Mouse (Mus musculus) midbrain, embryonic 15.5 days (tissue): ENCODE results near the gene Slc25a26. TPM values are rescaled to one million over a fixed set of nuclear protein-coding genes. Genes with fewer than 3 reads are reported as not detected.
A peak's percentile ranks its signal among the peaks of the same experiment; 100 is the strongest.

ENCODE experiments used
- ATAC-seq: fragments of 200-750 bp; cut with Nextera tagmentation; replicated peaks from 2 replicates; pipeline ENCODE4 v1.8.0; 2017; ENCODE audit warnings: moderate TSS enrichment
- H3K27ac ChIP-seq: fragments of 300-500 bp; sonication (generic); 2 replicates; pipeline ENCODE4 v1.5.1; 2015; ENCODE audit warnings: mild to moderate bottlenecking, inconsistent platforms
- H3K27me3 ChIP-seq: fragments of 300-500 bp; sonication (generic); replicated peaks from 2 replicates; pipeline ENCODE4 v1.6.1; 2015; ENCODE audit warnings: inconsistent platforms
- H3K36me3 ChIP-seq: fragments of 300-500 bp; sonication (generic); replicated peaks from 2 replicates; pipeline ENCODE4 v1.6.1; 2015; ENCODE audit warnings: inconsistent platforms
- H3K4me1 ChIP-seq: fragments of 300-500 bp; sonication (generic); 2 replicates; pipeline ENCODE4 v1.6.1; 2015; ENCODE audit warnings: inconsistent platforms
- H3K4me2 ChIP-seq: fragments of 300-500 bp; sonication (generic); 2 replicates; pipeline ENCODE4 v1.6.1; 2015; ENCODE audit warnings: inconsistent platforms, mild to moderate bottlenecking, moderate library complexity
- H3K4me3 ChIP-seq: fragments of 300-500 bp; sonication (generic); 2 replicates; pipeline ENCODE4 v1.5.1; 2015; ENCODE audit warnings: mild to moderate bottlenecking, inconsistent platforms
- H3K9ac ChIP-seq: fragments of 300-500 bp; sonication (generic); 2 replicates; pipeline ENCODE4 v1.6.1; 2015; ENCODE audit warnings: mild to moderate bottlenecking, inconsistent platforms
- H3K9me3 ChIP-seq: fragments of 300-500 bp; sonication (generic); 2 replicates; pipeline ENCODE4 v1.6.1; 2016; ENCODE audit warnings: inconsistent platforms
- WGBS: fragments of 180-500 bp; shearing (Covaris S2); methylation state at CpG from one replicate; pipeline ENCODE4 v1.1.7; 2015; ENCODE audit warnings: mixed read lengths; 5-methylcytosine and 5-hydroxymethylcytosine counted together
- microRNA-seq: library from miRNA; unstranded; fragments of <30 nt; microRNA quantifications from one replicate; pipeline ENCODE4, GENCODE M21; 2016
- polyA plus RNA-seq: library from polyadenylated mRNA; unstranded; fragments of >200 nt; fragmentation: Nextera tagmentation; extraction: Ambion mirVana; gene quantifications from 2 replicates; pipeline ENCODE4 v1.2.1, GENCODE M21; 2015

The Slc25a26 gene
- polyA plus RNA-seq, 1 experiment from 2014 or later = 8.4 TPM

DNA sequence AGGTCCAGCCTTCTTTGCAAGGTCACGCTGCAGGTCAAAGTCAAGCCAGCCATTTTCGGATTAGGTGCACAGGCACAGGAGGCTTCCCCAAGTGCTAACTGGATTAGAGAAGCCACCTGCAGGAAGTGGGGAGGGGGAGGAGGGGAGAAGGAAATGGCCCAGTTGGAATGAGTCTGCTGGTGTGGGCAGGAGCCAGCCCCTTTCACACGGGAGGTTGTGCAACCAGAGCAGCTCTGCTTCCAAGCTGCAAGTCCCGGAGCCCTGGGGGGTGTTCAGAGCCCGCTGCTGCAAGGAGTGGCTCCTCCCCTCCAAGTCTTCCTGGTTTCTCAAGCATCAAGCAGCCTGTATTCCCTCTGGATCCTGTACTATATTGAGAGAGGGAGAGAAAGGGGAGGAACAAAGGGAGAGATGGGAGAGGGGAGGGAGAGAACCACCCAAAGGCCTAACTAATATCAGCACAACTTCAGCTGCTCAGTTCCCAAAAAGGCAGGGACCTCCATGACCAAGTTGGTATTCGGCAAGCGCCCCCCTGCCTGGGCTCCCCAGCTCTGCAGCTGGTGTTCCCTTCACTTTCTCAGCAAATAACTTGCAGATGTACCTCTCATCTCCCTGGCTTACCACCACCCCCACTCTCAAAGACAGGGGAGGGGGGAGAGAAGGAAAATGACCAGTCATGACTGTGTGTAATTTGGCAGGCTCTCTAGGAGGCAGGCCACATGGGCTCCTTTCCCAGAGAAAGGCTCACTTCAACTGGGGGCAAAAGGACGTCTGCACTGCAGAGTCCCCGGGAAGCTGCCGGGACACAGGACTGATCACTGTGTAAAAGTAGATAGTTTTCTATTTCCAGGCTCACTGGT is 147.7 kb downstream of the Slc25a26 start:
- peak; percentile 86 for ATAC-seq
- Histone ChIP-seq H3K27me3 (no peaks in the 10 kb centered on the region), H3K4me3 (no peak overlapping the region), H3K4me2 (no peak overlapping the region), H3K36me3 (no peaks in the 10 kb centered on the region), H3K27ac (peak overlapping the region; percentile 35; the same call in 1 of the 2 replicates), H3K9ac (no peak overlapping the region), H3K4me1 (peaks cover 28% of the 10 kb centered on the region), H3K9me3 (no peaks in the 10 kb centered on the region)
- WGBS = 11% methylated on average over 10 of the region's 10 CpGs

- peaks cover 28% of the 10 kb centered on the region for H3K4me1 ChIP-seq
- ATAC-seq = no peak
These were observed 148.4 kb downstream of the Slc25a26 start for GRCm38 (mm10) chr6:94648496-94648895.

DNA sequence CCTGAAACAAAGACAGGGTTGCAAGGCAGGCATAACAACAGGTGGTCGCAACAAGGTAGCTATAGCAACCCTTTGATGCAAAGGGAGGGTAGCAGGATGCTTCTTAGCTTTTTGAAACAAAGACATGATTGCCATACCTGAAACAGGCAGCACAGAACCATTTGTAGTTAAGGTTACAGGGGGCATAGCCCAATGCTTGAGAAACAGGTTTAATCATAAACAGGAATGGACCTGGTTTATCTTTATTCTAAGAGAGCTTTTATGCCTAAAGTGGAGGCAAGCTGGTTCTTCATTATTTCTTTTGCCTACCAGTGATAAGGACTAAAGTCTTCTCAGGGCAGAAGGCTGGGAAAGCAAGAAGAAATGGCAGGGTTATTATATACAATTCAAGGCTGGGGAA is 149.5 kb downstream of the Slc25a26 start:
- Histone ChIP-seq H3K27ac (no peak overlapping the region), H3K4me2 (no peak overlapping the region), H3K27me3 (no peaks in the 10 kb centered on the region), H3K4me1 (peaks cover 28% of the 10 kb centered on the region), H3K36me3 (no peaks in the 10 kb centered on the region), H3K4me3 (no peak overlapping the region), H3K9ac (no peak overlapping the region), H3K9me3 (no peaks in the 10 kb centered on the region)
- ATAC-seq = no peak
- 76% methylated on average over 1 of the region's 1 CpGs for WGBS

More at GRCm38 (mm10) chr6:94648496-94648895, 148.4 kb downstream of the Slc25a26 start:
- WGBS = 45% methylated on average over 4 of the region's 4 CpGs
- H3K27ac ChIP-seq = peak overlapping the region; percentile 35; the same call in 1 of the 2 replicates
- H3K4me3 ChIP-seq = no peak overlapping the region
- no peak overlapping the region for H3K4me2 ChIP-seq
- no peaks in the 10 kb centered on the region for H3K9me3 ChIP-seq
- no peaks in the 10 kb centered on the region for H3K27me3 ChIP-seq
- no peaks in the 10 kb centered on the region for H3K36me3 ChIP-seq
- no peak overlapping the region for H3K9ac ChIP-seq

DNA sequence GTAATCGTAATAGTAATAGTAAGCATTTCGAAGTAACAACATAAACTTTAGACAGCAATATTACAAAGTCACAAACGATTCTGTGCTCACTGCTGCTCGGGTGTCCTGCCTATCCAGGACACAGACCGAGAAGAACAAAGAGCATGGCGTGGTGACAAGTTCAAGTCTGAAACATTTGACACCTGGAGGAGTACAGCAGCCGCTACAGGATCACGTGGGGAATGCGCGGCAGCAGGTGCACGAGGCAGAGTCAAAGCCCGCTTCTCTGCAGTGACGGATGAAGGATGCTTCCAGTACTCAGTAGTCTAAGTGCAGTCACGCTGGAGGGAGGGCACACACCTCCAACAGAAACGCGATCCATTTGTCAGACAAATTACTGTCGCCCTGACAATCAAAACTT is 151.4 kb downstream of the Slc25a26 start:
- ATAC-seq = no peak
- Histone ChIP-seq H3K27me3 (no peaks in the 10 kb centered on the region), H3K36me3 (no peaks in the 10 kb centered on the region), H3K4me2 (no peak overlapping the region), H3K4me1 (peaks cover 41% of the 10 kb centered on the region), H3K27ac (no peak overlapping the region), H3K9me3 (no peaks in the 10 kb centered on the region), H3K9ac (no peak overlapping the region), H3K4me3 (no peak overlapping the region)
- WGBS = 79% methylated on average over 17 of the region's 17 CpGs

GRCm38 (mm10) chr6:94652659-94653213 is 152.6 kb downstream of the Slc25a26 start:
- no peaks in the 10 kb centered on the region for H3K36me3 ChIP-seq
- no peaks in the 10 kb centered on the region for H3K9me3 ChIP-seq
- H3K9ac ChIP-seq = no peak overlapping the region
- 65% methylated on average over 6 of the region's 6 CpGs for WGBS
- H3K27me3 ChIP-seq = no peaks in the 10 kb centered on the region
- H3K4me3 ChIP-seq = no peak overlapping the region
- H3K4me1 ChIP-seq = peaks cover 44% of the 10 kb centered on the region
- no peak overlapping the region for H3K4me2 ChIP-seq
- H3K27ac ChIP-seq = no peak overlapping the region
- no peak for ATAC-seq

- Histone ChIP-seq H3K27ac (no peak overlapping the region), H3K4me2 (no peak overlapping the region), H3K9ac (no peak overlapping the region), H3K27me3 (no peaks in the 10 kb centered on the region), H3K4me1 (peaks cover 38% of the 10 kb centered on the region), H3K36me3 (no peaks in the 10 kb centered on the region), H3K9me3 (no peaks in the 10 kb centered on the region), H3K4me3 (no peak overlapping the region)
- no peak for ATAC-seq
- 78% methylated on average over 10 of the region's 10 CpGs for WGBS
These were observed 153.5 kb downstream of the Slc25a26 start for GRCm38 (mm10) chr6:94653388-94654316.

Small RNA genes within 50 kb of the gene (microRNA-seq; reads per million reads assigned to microRNA genes)
- not detected for gene Mir7041

Other genes starting within 250 kb of the Slc25a26 start
- 35.0 and 38.2 TPM in 2 replicates for gene Magi1, start 216.4 kb upstream of the Slc25a26 start, polyA plus RNA-seq
- 16.0 and 18.7 TPM in 2 replicates for gene Lrig1, start 199.8 kb downstream of the Slc25a26 start, polyA plus RNA-seq